9 mouse cellular contexts compared by ENCODE assay signal in genomic region chr7:43464864-43465343, GRCm38 (mm10). TPM values are rescaled to one million over a fixed set of nuclear protein-coding genes. Genes with fewer than 3 reads are reported as not detected.
DNase-seq lines count a peak whose midpoint lies in the region; ATAC-seq and TF ChIP-seq lines count a peak whose summit lies in the region.
"Had no signal": no experiment of that assay in that cellular context is flagged by ENCODE, and none has a peak within 500 bp of the region (broad histone marks: within the 10 kb centered on the region; RNA-seq: fewer than 3 reads in every experiment).

No protein-coding gene starts in this region.

- peak; percentile 58 for DNase-seq in embryo, embryonic 10 days (ENCODE audit: low spot score)
- no peak for DNase-seq in embryo, embryonic 9.5 days (ENCODE audit: extremely low spot score)
- peak; percentile 37 for DNase-seq in CD4-positive helper T cell, adult 2 months (ENCODE audit: low read depth, low spot score)
- peak; percentile 29 to 44 for DNase-seq in kidney, postnatal 4 days
- peak; percentile 61 for DNase-seq in midbrain, postnatal 0 days (ENCODE audit: low spot score)
- no peak for DNase-seq in frontal cortex, postnatal 36 days (ENCODE audit: low spot score in 2 of 2)
- no peak for DNase-seq in right cerebral cortex, adult 2 months (ENCODE audit: low spot score in 2 of 2)

- H3K27ac ChIP-seq in forebrain, embryonic 12.5 days: no peak overlapping the region
- peak overlapping the region; percentile 68; the same call in 1 of the 2 replicates for H3K27ac ChIP-seq in midbrain, postnatal 0 days (ENCODE audit: low read depth, low read length)

- H3K4me1 ChIP-seq in forebrain, embryonic 12.5 days: peaks cover 18% of the 10 kb centered on the region
- no peaks in the 10 kb centered on the region for H3K4me1 ChIP-seq in midbrain, postnatal 0 days (ENCODE audit: insufficient read depth, low read length)

- peaks cover 27% of the 10 kb centered on the region for H3K27me3 ChIP-seq in forebrain, embryonic 12.5 days
- no peaks in the 10 kb centered on the region for H3K27me3 ChIP-seq in midbrain, postnatal 0 days (ENCODE audit: insufficient read depth, low read length)

- no peak; the same call in 1 of the 2 replicates for TF ChIP-seq CTCF in midbrain, postnatal 0 days (IDR thresholded peaks at IDR 0.05)

- WGBS in forebrain, embryonic 12.5 days: 6% methylated on average over 35 of the region's 35 CpGs
- 6% methylated on average over 34 of the region's 35 CpGs for WGBS in midbrain, postnatal 0 days

- peak overlapping the region; percentile 85 for H3K4me2 ChIP-seq in forebrain, embryonic 12.5 days
- peak overlapping the region; percentile 89 for H3K4me2 ChIP-seq in midbrain, postnatal 0 days (ENCODE audit: low read depth, low read length, poor library complexity, severe bottlenecking)

- H3K9ac ChIP-seq in forebrain, embryonic 12.5 days: peak overlapping the region; percentile 47
- H3K9ac ChIP-seq in midbrain, postnatal 0 days (replicated peaks; ENCODE audit: low read length, poor library complexity, severe bottlenecking): peak overlapping the region; percentile 71

- ATAC-seq in forebrain, embryonic 12.5 days (ENCODE audit: low FRiP score): peak; percentile 12; the same call in 1 of the 2 replicates
- peak; percentile 4 for ATAC-seq in midbrain, postnatal 0 days (ENCODE audit: low FRiP score)

- H3K4me3 ChIP-seq in forebrain, embryonic 12.5 days (replicated peaks): peak overlapping the region; percentile 46
- peak overlapping the region; percentile 48 for H3K4me3 ChIP-seq in midbrain, postnatal 0 days (ENCODE audit: low read depth, low read length)

- no peaks in the 10 kb centered on the region for H3K36me3 ChIP-seq in forebrain, embryonic 12.5 days (replicated peaks)
- no peaks in the 10 kb centered on the region for H3K36me3 ChIP-seq in midbrain, postnatal 0 days (ENCODE audit: insufficient read depth, low read length)

- H3K9me3 ChIP-seq in forebrain, embryonic 12.5 days: no peaks in the 10 kb centered on the region
- no peaks in the 10 kb centered on the region for H3K9me3 ChIP-seq in midbrain, postnatal 0 days (ENCODE audit: low read length)

RNA-seq across cellular contexts. Expression of gene Vsig10l, which starts 2.0 kb away (rescaled TPM):
- polyA plus RNA-seq in forebrain, embryonic 12.5 days (2016; fragmentation: Nextera tagmentation; extraction: Ambion mirVana): 3.1 and 5.0 TPM in 2 replicates
- total RNA-seq in midbrain, postnatal 0 days (2014; rRNA removed): 25.8 and 40.2 TPM in 2 replicates
- 29.0 and 29.7 TPM in 2 replicates for polyA plus RNA-seq in midbrain, postnatal 0 days (2015; fragmentation: Nextera tagmentation; extraction: Ambion mirVana)

RNA-seq across cellular contexts. Expression of gene Gm45233, which starts 21.0 kb away (rescaled TPM):
- polyA plus RNA-seq in forebrain, embryonic 12.5 days (2016; fragmentation: Nextera tagmentation; extraction: Ambion mirVana): 0.47 TPM in 1 of 2 replicates, not detected in the other
- 1.7 and 6.6 TPM in 2 replicates for total RNA-seq in midbrain, postnatal 0 days (2014; rRNA removed)
- 0.44 and 0.71 TPM in 2 replicates for polyA plus RNA-seq in midbrain, postnatal 0 days (2015; fragmentation: Nextera tagmentation; extraction: Ambion mirVana)

RNA-seq across cellular contexts. Expression of gene Etfb, which starts 21.0 kb away (rescaled TPM):
- 151 and 161 TPM in 2 replicates for polyA plus RNA-seq in forebrain, embryonic 12.5 days (2016; fragmentation: Nextera tagmentation; extraction: Ambion mirVana)
- 27.0 and 28.6 TPM in 2 replicates for total RNA-seq in midbrain, postnatal 0 days (2014; rRNA removed)
- 94.0 and 97.8 TPM in 2 replicates for polyA plus RNA-seq in midbrain, postnatal 0 days (2015; fragmentation: Nextera tagmentation; extraction: Ambion mirVana)

RNA-seq across cellular contexts. Expression of gene Cldnd2, which starts 24.3 kb away (rescaled TPM):
- not detected in 2 replicates for polyA plus RNA-seq in forebrain, embryonic 12.5 days (2016; fragmentation: Nextera tagmentation; extraction: Ambion mirVana)
- total RNA-seq in midbrain, postnatal 0 days (2014; rRNA removed): not detected in 2 replicates
- not detected in 2 replicates for polyA plus RNA-seq in midbrain, postnatal 0 days (2015; fragmentation: Nextera tagmentation; extraction: Ambion mirVana)
- total RNA-seq: hematopoietic stem cell, adult 5-6 weeks had no signal

RNA-seq across cellular contexts. Expression of gene Iglon5, which starts 25.0 kb away (rescaled TPM):
- polyA plus RNA-seq in forebrain, embryonic 12.5 days (2016; fragmentation: Nextera tagmentation; extraction: Ambion mirVana): 2.5 and 2.8 TPM in 2 replicates
- 54.7 and 72.4 TPM in 2 replicates for total RNA-seq in midbrain, postnatal 0 days (2014; rRNA removed)
- polyA plus RNA-seq in midbrain, postnatal 0 days (2015; fragmentation: Nextera tagmentation; extraction: Ambion mirVana): 7.8 and 7.9 TPM in 2 replicates
- total RNA-seq: hematopoietic stem cell, adult 5-6 weeks had no signal

Comparison
In these comparisons a context has a peak if more than half of its experiments do, and no peak if none do; other contexts are left out.
1. DNase-seq: peak in embryo, embryonic 10 days (single experiment), CD4-positive helper T cell, adult 2 months (single experiment), kidney, postnatal 4 days (2 of 2) and midbrain, postnatal 0 days (single experiment); none in embryo, embryonic 9.5 days (single experiment), frontal cortex, postnatal 36 days (0 of 2) and right cerebral cortex, adult 2 months (0 of 2).